8 mouse cellular contexts compared by ENCODE assay signal in the genomic region with DNA sequence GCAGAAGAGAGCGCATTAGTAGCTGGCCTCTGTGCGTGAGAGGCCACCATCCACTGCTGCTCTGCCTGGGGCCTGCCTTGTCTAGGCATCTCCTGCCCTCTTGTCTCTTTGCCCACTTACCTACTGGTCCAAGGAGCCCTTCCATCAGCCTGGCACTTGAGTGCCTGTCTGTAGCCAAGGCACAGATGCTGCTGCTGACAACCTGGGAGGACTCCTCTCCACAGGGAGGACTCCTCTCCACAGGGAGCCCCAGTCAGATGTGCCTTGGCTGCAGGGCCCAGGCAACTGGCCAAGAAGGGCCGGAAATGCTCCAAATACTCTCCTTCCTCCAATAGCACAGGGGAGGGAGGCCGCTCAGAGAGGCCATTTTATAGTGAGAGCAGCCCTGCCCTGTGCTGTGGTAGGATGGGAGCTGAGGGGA. TPM values are rescaled to one million over a fixed set of nuclear protein-coding genes. Genes with fewer than 3 reads are reported as not detected.
A peak's percentile ranks its signal among the peaks of the same experiment; 100 is the strongest.
DNase-seq lines count a peak whose midpoint lies in the region; ATAC-seq and TF ChIP-seq lines count a peak whose summit lies in the region.

No protein-coding gene starts in this region.

- H3K4me2 ChIP-seq in forebrain, embryonic 16.5 days (ENCODE audit: low read length), result no peak overlapping the region
- H3K4me2 ChIP-seq in lung, embryonic 14.5 days, result peak overlapping the region; percentile 39

- H3K27me3 ChIP-seq in forebrain, embryonic 16.5 days (replicated peaks; ENCODE audit: control insufficient read depth, insufficient read depth, low read length), result no peaks in the 10 kb centered on the region
- no peaks in the 10 kb centered on the region for H3K27me3 ChIP-seq in lung, embryonic 14.5 days (ENCODE audit: insufficient read depth, low read length)

- no peak overlapping the region for H3K9ac ChIP-seq in forebrain, embryonic 16.5 days (replicated peaks; ENCODE audit: low read depth, low read length)
- no peak overlapping the region for H3K9ac ChIP-seq in lung, embryonic 14.5 days

- peak; percentile 43 for ATAC-seq in forebrain, embryonic 16.5 days
- peak; percentile 82 for ATAC-seq in lung, embryonic 14.5 days (ENCODE audit: insufficient read depth)

- no peak for TF ChIP-seq POLR2A in bone marrow macrophage, adult 2 months (IDR thresholded peaks at IDR 0.05; ENCODE audit: borderline replicate concordance, low read depth, low read length)

- intact Hi-C loops in heart, postnatal 25 days (cut with DNase I), result no loop called here

- H3K27ac ChIP-seq in bone marrow macrophage, adult 2 months (ENCODE audit: insufficient read depth, low read depth, low read length), result peak overlapping the region; percentile 68
- peak overlapping the region; percentile 64 for H3K27ac ChIP-seq in forebrain, embryonic 16.5 days (ENCODE audit: low read length)
- H3K27ac ChIP-seq in lung, embryonic 14.5 days (ENCODE audit: low read depth), result peak overlapping the region; percentile 85

- DNase-seq in 416B (ENCODE audit: low read depth), result peak; percentile 71
- peak; percentile 84 for DNase-seq in heart, postnatal 25 days (ENCODE audit: low spot score)
- peak; percentile 66 to 70 for DNase-seq in layer of hippocampus, adult 8-10 months (ENCODE audit: low spot score in 2 of 2)
- DNase-seq in lung, embryonic 14.5 days, result peak; percentile 96
- peak; percentile 80 for DNase-seq in ovary, postnatal 14 days (ENCODE audit: low spot score)
- DNase-seq in B cell, adult 2 months, result no peak

- TF ChIP-seq CTCF in bone marrow macrophage, adult 2 months (IDR thresholded peaks at IDR 0.05; ENCODE audit: low read depth, low read length), result no peak
- TF ChIP-seq CTCF in lung, embryonic 14.5 days (IDR thresholded peaks at IDR 0.05; ENCODE audit: low read depth), result no peak

- H3K36me3 ChIP-seq in forebrain, embryonic 16.5 days (ENCODE audit: control insufficient read depth, insufficient read depth), result no peaks in the 10 kb centered on the region
- H3K36me3 ChIP-seq in lung, embryonic 14.5 days (ENCODE audit: insufficient read depth), result peaks cover 28% of the 10 kb centered on the region

- H3K4me3 ChIP-seq in bone marrow macrophage, adult 2 months (ENCODE audit: insufficient read depth, low read length), result no peak overlapping the region
- H3K4me3 ChIP-seq in forebrain, embryonic 16.5 days (replicated peaks; ENCODE audit: low read length), result no peak overlapping the region
- H3K4me3 ChIP-seq in lung, embryonic 14.5 days (ENCODE audit: low read depth, low read length), result 0 out of 2 replicates have a peak overlapping the region, but pooled peaks have one; percentile 1

- H3K9me3 ChIP-seq in forebrain, embryonic 16.5 days (ENCODE audit: control insufficient read depth, low read length), result no peaks in the 10 kb centered on the region
- no peaks in the 10 kb centered on the region for H3K9me3 ChIP-seq in lung, embryonic 14.5 days (ENCODE audit: low read depth, low read length)

- WGBS in forebrain, embryonic 16.5 days, result 42% methylated on average over 4 of the region's 4 CpGs
- WGBS in lung, embryonic 14.5 days, result 33% methylated on average over 4 of the region's 4 CpGs

- peaks cover 73% of the 10 kb centered on the region for H3K4me1 ChIP-seq in bone marrow macrophage, adult 2 months (ENCODE audit: control insufficient read depth, insufficient read depth, low read length)
- peaks cover 71% of the 10 kb centered on the region for H3K4me1 ChIP-seq in forebrain, embryonic 16.5 days (replicated peaks; ENCODE audit: control insufficient read depth, insufficient read depth, low read length)
- peaks cover 58% of the 10 kb centered on the region for H3K4me1 ChIP-seq in lung, embryonic 14.5 days (ENCODE audit: insufficient read depth)

RNA-seq across cellular contexts. Expression of gene Ctdsp2, which starts 8.0 kb away (rescaled TPM):
- polyA plus RNA-seq in bone marrow macrophage, adult 2 months (2012; ENCODE audit: insufficient read depth, insufficient read length, missing spikeins), result 117 and 123 TPM in 2 replicates
- 22.9 and 27.6 TPM in 2 replicates for polyA plus RNA-seq in forebrain, embryonic 16.5 days (2015; fragmentation: Nextera tagmentation; extraction: Ambion mirVana)
- total RNA-seq in heart, postnatal 25 days (2021), result 100 to 1,000 TPM; 104 to 110 TPM
- 100 to 1,000 TPM; 104 to 120 (median 111) TPM for total RNA-seq in layer of hippocampus, adult 8-10 months (2022)
- 112 and 113 TPM in 2 replicates for polyA plus RNA-seq in lung, embryonic 14.5 days (2014; fragmentation: Nextera tagmentation; extraction: Ambion mirVana)

RNA-seq across cellular contexts. Expression of gene Avil, which starts 14.0 kb away (rescaled TPM):
- polyA plus RNA-seq in bone marrow macrophage, adult 2 months (2012; ENCODE audit: insufficient read depth, insufficient read length, missing spikeins), result not detected in 2 replicates
- 0.15 and 0.40 TPM in 2 replicates for polyA plus RNA-seq in forebrain, embryonic 16.5 days (2015; fragmentation: Nextera tagmentation; extraction: Ambion mirVana)
- under 1 TPM; 0.14 to 0.39 TPM for total RNA-seq in heart, postnatal 25 days (2021)
- total RNA-seq in layer of hippocampus, adult 8-10 months (2022), result under 1 TPM; 0.11 to 0.39 (median 0.18) TPM
- 0.13 and 0.30 TPM in 2 replicates for polyA plus RNA-seq in lung, embryonic 14.5 days (2014; fragmentation: Nextera tagmentation; extraction: Ambion mirVana)

RNA-seq across cellular contexts. Expression of gene Tsfm, which starts 44.1 kb away (rescaled TPM):
- polyA plus RNA-seq in bone marrow macrophage, adult 2 months (2012; ENCODE audit: insufficient read depth, insufficient read length, missing spikeins), result 12.9 and 16.4 TPM in 2 replicates
- polyA plus RNA-seq in forebrain, embryonic 16.5 days (2015; fragmentation: Nextera tagmentation; extraction: Ambion mirVana), result 60.8 and 66.0 TPM in 2 replicates
- 10 to 100 TPM; 66.1 to 67.4 TPM for total RNA-seq in heart, postnatal 25 days (2021)
- total RNA-seq in layer of hippocampus, adult 8-10 months (2022), result 10 to 100 TPM; 24.5 to 31.8 (median 27.5) TPM
- 76.8 and 77.3 TPM in 2 replicates for polyA plus RNA-seq in lung, embryonic 14.5 days (2014; fragmentation: Nextera tagmentation; extraction: Ambion mirVana)

RNA-seq across cellular contexts. Expression of gene Mettl1, which starts 54.7 kb away (rescaled TPM):
- 3.1 and 4.3 TPM in 2 replicates for polyA plus RNA-seq in bone marrow macrophage, adult 2 months (2012; ENCODE audit: insufficient read depth, insufficient read length, missing spikeins)
- 20.1 and 23.0 TPM in 2 replicates for polyA plus RNA-seq in forebrain, embryonic 16.5 days (2015; fragmentation: Nextera tagmentation; extraction: Ambion mirVana)
- total RNA-seq in heart, postnatal 25 days (2021), result 1 to 10 TPM; 6.1 to 6.9 TPM
- total RNA-seq in layer of hippocampus, adult 8-10 months (2022), result 10 to 100 TPM; 13.1 to 16.0 (median 14.5) TPM
- polyA plus RNA-seq in lung, embryonic 14.5 days (2014; fragmentation: Nextera tagmentation; extraction: Ambion mirVana), result 59.5 and 60.7 TPM in 2 replicates

RNA-seq across cellular contexts. Expression of gene Eef1akmt3, which starts 54.8 kb away (rescaled TPM):
- polyA plus RNA-seq in bone marrow macrophage, adult 2 months (2012; ENCODE audit: insufficient read depth, insufficient read length, missing spikeins), result 0.34 TPM in 1 of 2 replicates, not detected in the other
- 0.11 and 0.18 TPM in 2 replicates for polyA plus RNA-seq in forebrain, embryonic 16.5 days (2015; fragmentation: Nextera tagmentation; extraction: Ambion mirVana)
- under 1 TPM in 1 of 2 experiments, not detected in 1; 0.11 TPM for total RNA-seq in heart, postnatal 25 days (2021)
- under 1 TPM in 3 of 4 experiments, not detected in 1; 0.23 to 0.33 (median 0.31) TPM for total RNA-seq in layer of hippocampus, adult 8-10 months (2022)
- polyA plus RNA-seq in lung, embryonic 14.5 days (2014; fragmentation: Nextera tagmentation; extraction: Ambion mirVana), result 0.53 and 0.74 TPM in 2 replicates

Comparison
In these comparisons a context has a peak if more than half of its experiments do, and no peak if none do; other contexts are left out.
1. DNase-seq: peak in 416B (single experiment), heart, postnatal 25 days (single experiment), layer of hippocampus, adult 8-10 months (2 of 2), lung, embryonic 14.5 days (single experiment) and ovary, postnatal 14 days (single experiment); none in B cell, adult 2 months (0 of 2).
2. Peak in every context shown above with its lines, with median percentiles within 50 percentile points of each other: H3K27ac ChIP-seq.